Mouse (Mus musculus) C2C12 (cell line): ENCODE data around the gene Ntn1.
A peak's percentile ranks its signal among the peaks of the same experiment; 100 is the strongest.

Source experiments
- CEBPB ChIP-seq: IDR thresholded peaks from one replicate; pipeline ENCODE4 v1.6.1; 2011; ENCODE audit warnings: low read depth, mild to moderate bottlenecking, control low read depth, moderate library complexity
- CTCF ChIP-seq: IDR thresholded peaks from one replicate; pipeline ENCODE4 v1.5.1; 2011; ENCODE audit not compliant: control insufficient read depth, insufficient read depth, insufficient read length
- MAX ChIP-seq: IDR thresholded peaks from one replicate; pipeline ENCODE4 v1.6.1; 2011; ENCODE audit warnings: mild to moderate bottlenecking, control low read depth
- MYOD1 ChIP-seq: IDR thresholded peaks from one replicate; pipeline ENCODE4 v1.6.1; 2011; ENCODE audit warnings: low read depth; ENCODE audit not compliant: control insufficient read depth, insufficient read length
- MYOG ChIP-seq: IDR thresholded peaks from one replicate; pipeline ENCODE4 v1.6.1; 2011; ENCODE audit not compliant: control insufficient read depth, insufficient read length; ENCODE audit errors: extremely low read depth
- USF1 ChIP-seq: IDR thresholded peaks from one replicate; pipeline ENCODE4 v1.6.1; 2011; ENCODE audit warnings: low read depth, mild to moderate bottlenecking, control low read depth, moderate library complexity

DNA sequence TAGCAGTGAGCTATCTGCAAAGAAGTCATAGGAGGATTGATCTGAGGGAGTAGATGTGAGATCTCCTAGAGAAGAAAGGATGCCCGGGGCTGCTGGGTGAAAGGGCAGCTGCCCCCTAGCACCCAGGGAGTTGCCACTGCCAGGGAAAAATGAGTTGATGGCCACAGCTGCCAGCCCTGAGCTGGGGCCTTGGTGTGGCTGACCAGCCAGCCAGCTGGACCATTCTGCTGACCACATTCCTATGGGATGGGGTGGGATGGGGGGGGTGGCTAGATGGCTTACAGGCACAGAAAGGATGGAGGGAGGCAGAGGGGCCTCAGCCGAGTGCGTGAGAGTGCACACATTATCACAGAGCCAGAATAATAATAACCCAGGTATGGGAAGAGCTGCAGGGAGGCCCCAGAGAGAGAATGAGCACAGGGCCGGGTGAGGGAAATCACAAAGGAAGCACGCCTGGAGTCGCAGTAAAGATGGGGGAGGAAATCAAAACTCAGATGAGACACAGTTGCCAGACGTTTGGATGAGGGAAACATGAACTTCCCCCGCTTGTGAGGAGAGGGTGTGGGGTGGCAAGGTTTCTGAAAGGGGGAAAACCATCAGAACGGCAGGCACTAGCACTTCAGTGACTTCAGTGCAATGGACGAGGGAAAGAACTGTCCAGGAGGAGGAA is 91.6 kb downstream of the Ntn1 start:
- TF ChIP-seq CTCF (no peak), USF1 (no peak), CEBPB (no peak), MAX (no peak), MYOD1 (peak; percentile 54), MYOG (no peak)
